Comparison of ENCODE assay signal across 15 mouse cellular contexts in genomic region chr10:59792575-59793176, GRCm38 (mm10).
A peak's percentile ranks its signal among the peaks of the same experiment; 100 is the strongest.
DNase-seq lines count a peak whose midpoint lies in the region; ATAC-seq lines count a peak whose summit lies in the region.
"Had no signal": no experiment of that assay in that cellular context is flagged by ENCODE, and none has a peak within 500 bp of the region (broad histone marks: within the 10 kb centered on the region; RNA-seq: fewer than 3 reads in every experiment).

No protein-coding gene starts in this region.

- no peak overlapping the region for H3K9ac ChIP-seq in hindbrain, embryonic 15.5 days
- H3K9ac ChIP-seq in hindbrain, embryonic 14.5 days: no peak overlapping the region
- no peak overlapping the region for H3K9ac ChIP-seq in liver, embryonic 15.5 days
- no peak overlapping the region for H3K9ac ChIP-seq in kidney, embryonic 15.5 days
- H3K9ac ChIP-seq: embryonic facial prominence, embryonic 13.5 days had no signal

- 0 out of 2 replicates have a peak, but pooled peaks have one; percentile 21 for ATAC-seq in hindbrain, embryonic 15.5 days (ENCODE audit: low FRiP score, low read depth)
- no peak for ATAC-seq in hindbrain, embryonic 14.5 days (ENCODE audit: low FRiP score)
- ATAC-seq in activated CD4-positive, CD25-positive, alpha-beta regulatory T cell, adult 4 months: peak; percentile 66
- ATAC-seq in liver, embryonic 15.5 days (ENCODE audit: insufficient read depth): no peak
- ATAC-seq in kidney, embryonic 15.5 days (replicated peaks; ENCODE audit: low FRiP score): no peak

- H3K27me3 ChIP-seq in hindbrain, embryonic 15.5 days: no peaks in the 10 kb centered on the region
- no peaks in the 10 kb centered on the region for H3K27me3 ChIP-seq in hindbrain, embryonic 14.5 days (ENCODE audit: control insufficient read depth, insufficient read depth, low read length)
- H3K27me3 ChIP-seq in liver, embryonic 15.5 days: no peaks in the 10 kb centered on the region
- no peaks in the 10 kb centered on the region for H3K27me3 ChIP-seq in kidney, embryonic 15.5 days
- H3K27me3 ChIP-seq: embryonic facial prominence, embryonic 13.5 days; Patski had no signal

- 80% methylated on average over 9 of the region's 9 CpGs for WGBS in hindbrain, embryonic 15.5 days
- 92% methylated on average over 9 of the region's 9 CpGs for WGBS in hindbrain, embryonic 14.5 days
- WGBS in liver, embryonic 15.5 days (ENCODE audit: insufficient replicate concordance): 75% methylated on average over 9 of the region's 9 CpGs
- 91% methylated on average over 9 of the region's 9 CpGs for WGBS in kidney, embryonic 15.5 days

- H3K4me1 ChIP-seq in hindbrain, embryonic 15.5 days (replicated peaks): no peaks in the 10 kb centered on the region
- H3K4me1 ChIP-seq in hindbrain, embryonic 14.5 days (replicated peaks; ENCODE audit: control insufficient read depth, insufficient read depth, low read length): no peaks in the 10 kb centered on the region
- H3K4me1 ChIP-seq in liver, embryonic 15.5 days (replicated peaks): peaks cover 21% of the 10 kb centered on the region
- peaks cover 10% of the 10 kb centered on the region for H3K4me1 ChIP-seq in kidney, embryonic 15.5 days

- H3K36me3 ChIP-seq in hindbrain, embryonic 15.5 days: 0 out of 2 replicates have a peak, but pooled peaks cover 3% of the 10 kb centered on the region
- peaks cover 13% of the 10 kb centered on the region for H3K36me3 ChIP-seq in hindbrain, embryonic 14.5 days (replicated peaks; ENCODE audit: control insufficient read depth, insufficient read depth)
- peaks cover 55% of the 10 kb centered on the region for H3K36me3 ChIP-seq in liver, embryonic 15.5 days (replicated peaks)
- H3K36me3 ChIP-seq in kidney, embryonic 15.5 days: peaks cover 37% of the 10 kb centered on the region

- H3K27ac ChIP-seq in hindbrain, embryonic 15.5 days (replicated peaks): no peak overlapping the region
- no peak overlapping the region for H3K27ac ChIP-seq in hindbrain, embryonic 14.5 days
- peak overlapping the region; percentile 80 for H3K27ac ChIP-seq in liver, embryonic 15.5 days (replicated peaks)
- no peak overlapping the region for H3K27ac ChIP-seq in kidney, embryonic 15.5 days
- H3K27ac ChIP-seq: embryonic facial prominence, embryonic 13.5 days had no signal

- H3K9me3 ChIP-seq in hindbrain, embryonic 15.5 days: no peaks in the 10 kb centered on the region
- no peaks in the 10 kb centered on the region for H3K9me3 ChIP-seq in hindbrain, embryonic 14.5 days (ENCODE audit: control insufficient read depth, low read length)
- H3K9me3 ChIP-seq in liver, embryonic 15.5 days (replicated peaks): no peaks in the 10 kb centered on the region
- no peaks in the 10 kb centered on the region for H3K9me3 ChIP-seq in kidney, embryonic 15.5 days (replicated peaks)
- H3K9me3 ChIP-seq: embryonic facial prominence, embryonic 13.5 days had no signal

- DNase-seq in hindbrain, embryonic 14.5 days (ENCODE audit: low spot score): no peak
- peak; percentile 75 for DNase-seq in thymus, postnatal 14 days
- no peak for DNase-seq in layer of hippocampus, adult 9-11 months
- DNase-seq: adrenal gland, adult 8-10 months; cerebellum, postnatal 25 days; heart, adult 18-20 months; heart, postnatal 14 days; lung, adult 18-20 months; right cerebral cortex, adult 18-20 months had no signal

- no peak overlapping the region for H3K4me2 ChIP-seq in hindbrain, embryonic 15.5 days
- no peak overlapping the region for H3K4me2 ChIP-seq in hindbrain, embryonic 14.5 days (replicated peaks)
- no peak overlapping the region for H3K4me2 ChIP-seq in liver, embryonic 15.5 days
- H3K4me2 ChIP-seq in kidney, embryonic 15.5 days: no peak overlapping the region
- H3K4me2 ChIP-seq: embryonic facial prominence, embryonic 13.5 days had no signal

- H3K4me3 ChIP-seq in hindbrain, embryonic 15.5 days: no peak overlapping the region
- no peak overlapping the region for H3K4me3 ChIP-seq in hindbrain, embryonic 14.5 days (replicated peaks; ENCODE audit: low read length)
- no peak overlapping the region for H3K4me3 ChIP-seq in liver, embryonic 15.5 days (replicated peaks)
- H3K4me3 ChIP-seq in kidney, embryonic 15.5 days (replicated peaks): no peak overlapping the region
- H3K4me3 ChIP-seq: embryonic facial prominence, embryonic 13.5 days had no signal

Comparison
In these comparisons a context has a peak if more than half of its experiments do, and no peak if none do; other contexts are left out.
1. ATAC-seq: peak in hindbrain, embryonic 15.5 days (single experiment) and activated CD4-positive, CD25-positive, alpha-beta regulatory T cell, adult 4 months (single experiment); none in hindbrain, embryonic 14.5 days (single experiment), liver, embryonic 15.5 days (single experiment) and kidney, embryonic 15.5 days (single experiment).